Mouse (Mus musculus) cerebellum, postnatal 25 days (tissue): Measurements from ENCODE around the gene Zglp1.

Experiments used
- DNase-seq, 2 experiments: peaks; one replicate each; pipeline ENCODE4 v3.0.0; 2021; ENCODE audit warnings: mixed read lengths in 2 of 2

Zglp1 gene

GRCm38 (mm10) chr9:21025258-21025810, 41.6 kb downstream of the Zglp1 start:
- DNase-seq: no peak

- DNase-seq: no peak
These were observed 44.2 kb downstream of the Zglp1 start for GRCm38 (mm10) chr9:21022726-21023125.

- no peak for DNase-seq
These were observed 44.6 kb downstream of the Zglp1 start for GRCm38 (mm10) chr9:21022288-21022687.

- DNase-seq: no peak
These were observed 45.5 kb downstream of the Zglp1 start for GRCm38 (mm10) chr9:21021363-21021762.

- no peak for DNase-seq
These were observed 48.3 kb downstream of the Zglp1 start for GRCm38 (mm10) chr9:21018600-21018999.

GRCm38 (mm10) chr9:21017177-21017575, 49.7 kb downstream of the Zglp1 start:
- no peak for DNase-seq

- DNase-seq: no peak
These were observed 50.3 kb downstream of the Zglp1 start for GRCm38 (mm10) chr9:21016331-21017176.

GRCm38 (mm10) chr9:21015571-21016130, 51.2 kb downstream of the Zglp1 start, which contains the start of gene Icam1:
Gene Icam1, plus strand, starts transcription at chr9:21015985.
- DNase-seq: no peak

- DNase-seq: no peak
These were observed 52.0 kb downstream of the Zglp1 start for GRCm38 (mm10) chr9:21014691-21015570.
